Mouse (Mus musculus) kidney, embryonic 15.5 days (tissue): ENCODE data around the gene Ncaph. TPM values are rescaled to one million over a fixed set of nuclear protein-coding genes. Genes with fewer than 3 reads are reported as not detected.
"Not testable (repeated sequence)": the region's sequence is repeated elsewhere in the genome, so short reads cannot be mapped to it uniquely, and the experiment has no call there.

Experiments
- ATAC-seq: fragments of 200-750 bp; cut with Nextera tagmentation; replicated peaks from 2 replicates; pipeline ENCODE4 v1.8.0; 2017; ENCODE audit warnings: moderate TSS enrichment; ENCODE audit not compliant: low FRiP score
- H3K27ac ChIP-seq: fragments of 300-500 bp; sonication (generic); 2 replicates; pipeline ENCODE4 v1.5.1; 2015; ENCODE audit warnings: mild to moderate bottlenecking, inconsistent platforms
- H3K27me3 ChIP-seq: fragments of 300-500 bp; sonication (generic); 2 replicates; pipeline ENCODE4 v1.6.1; 2015; ENCODE audit warnings: inconsistent platforms
- H3K36me3 ChIP-seq: fragments of 300-500 bp; sonication (generic); 2 replicates; pipeline ENCODE4 v1.6.1; 2015; ENCODE audit warnings: inconsistent platforms
- H3K4me1 ChIP-seq: fragments of 300-500 bp; sonication (generic); 2 replicates; pipeline ENCODE4 v1.6.1; 2015; ENCODE audit warnings: inconsistent platforms
- H3K4me2 ChIP-seq: fragments of 300-500 bp; sonication (generic); 2 replicates; pipeline ENCODE4 v1.6.1; 2015; ENCODE audit warnings: moderate library complexity, mild to moderate bottlenecking, inconsistent platforms
- H3K4me3 ChIP-seq: fragments of 300-500 bp; sonication (generic); replicated peaks from 2 replicates; pipeline ENCODE4 v1.5.1; 2015; ENCODE audit warnings: mild to moderate bottlenecking, inconsistent platforms
- H3K9ac ChIP-seq: fragments of 300-500 bp; sonication (generic); 2 replicates; pipeline ENCODE4 v1.6.1; 2015; ENCODE audit warnings: mild to moderate bottlenecking, inconsistent platforms
- H3K9me3 ChIP-seq: fragments of 300-500 bp; sonication (generic); replicated peaks from 2 replicates; pipeline ENCODE4 v1.6.1; 2016; ENCODE audit warnings: inconsistent platforms
- WGBS: fragments of 180-500 bp; shearing (Covaris S2); methylation state at CpG from one replicate; pipeline ENCODE4 v1.1.7; 2015; ENCODE audit warnings: mixed read lengths; 5-methylcytosine and 5-hydroxymethylcytosine counted together
- polyA plus RNA-seq: library from polyadenylated mRNA; unstranded; fragments of >200 nt; fragmentation: Nextera tagmentation; extraction: Ambion mirVana; gene quantifications from 2 replicates; pipeline ENCODE4 v1.2.1, GENCODE M21; 2015

Ncaph gene
- 90.2 and 90.5 TPM in 2 replicates for polyA plus RNA-seq

GRCm38 (mm10) chr2:127133621-127134461 lies at the start of gene Ncaph:
Gene Ncaph, minus strand, starts transcription at chr2:127133954.
- Histone ChIP-seq H3K36me3 (peaks cover under 1% of the 10 kb centered on the region; the same call in 1 of the 2 replicates), H3K4me1 (peaks cover 43% of the 10 kb centered on the region), H3K27me3 (no peaks in the 10 kb centered on the region), H3K9me3 (no peaks in the 10 kb centered on the region), H3K27ac (peak within 1 kb of the TSS; percentile 95), H3K9ac (peak within 1 kb of the TSS; percentile 75), H3K4me2 (peak within 1 kb of the TSS; percentile 74), H3K4me3 (peak within 1 kb of the TSS; percentile 88)
- 1% methylated on average over 57 of the region's 57 CpGs for WGBS
- peak; percentile 93 for ATAC-seq

DNA sequence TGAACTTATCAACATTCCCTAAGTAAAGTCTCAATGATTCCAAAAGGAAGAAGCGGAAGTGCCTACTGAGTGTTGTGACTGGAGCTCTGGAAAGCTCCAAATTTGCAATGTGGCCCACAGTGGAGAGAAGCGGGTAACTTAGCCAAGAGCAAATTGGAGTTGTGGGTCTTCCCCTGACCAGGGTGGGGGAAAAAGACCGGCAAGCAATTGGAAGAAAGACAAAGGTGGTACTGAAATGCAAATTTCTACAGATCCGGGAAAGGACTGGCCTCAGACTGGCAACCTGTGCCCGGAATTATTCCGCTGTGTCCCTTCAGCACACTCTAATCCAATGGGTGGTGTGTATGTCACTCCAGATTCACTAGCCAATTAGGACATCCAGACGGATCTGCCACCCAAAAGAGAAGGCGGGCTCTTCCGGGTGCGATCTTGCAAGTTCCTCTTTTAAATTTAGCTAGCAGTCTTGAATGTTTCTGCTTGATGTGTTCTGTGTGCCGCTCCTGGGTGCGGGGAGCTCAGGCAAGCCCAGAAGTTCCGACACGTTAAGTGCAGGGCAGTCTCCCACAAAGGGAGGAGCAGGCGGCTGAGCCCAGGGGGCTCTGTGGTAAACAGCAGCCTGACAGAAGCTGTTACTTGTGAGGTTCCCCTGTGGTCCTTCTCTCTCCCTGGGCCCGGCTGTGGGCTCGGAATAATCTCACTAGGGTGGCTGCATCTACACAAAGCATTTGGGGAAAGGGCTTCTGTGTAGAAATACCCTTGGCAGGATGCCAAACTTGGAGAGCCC lies 49.0 kb upstream of the Ncaph start:
- peak overlapping the region; percentile 90 for H3K27ac ChIP-seq
- H3K4me1 ChIP-seq = 0 out of 2 replicates have a peak, but pooled peaks cover 5% of the 10 kb centered on the region
- peak overlapping the region; percentile 62 for H3K4me3 ChIP-seq
- ATAC-seq = peak; percentile 100
- 0 out of 2 replicates have a peak, but pooled peaks cover 6% of the 10 kb centered on the region for H3K27me3 ChIP-seq
- peak overlapping the region; percentile 79 for H3K4me2 ChIP-seq
- no peaks in the 10 kb centered on the region for H3K36me3 ChIP-seq
- 3% methylated on average over 17 of the region's 17 CpGs for whole genome bisulfite sequencing
- H3K9ac ChIP-seq = peak overlapping the region; percentile 73
- H3K9me3 ChIP-seq = no peaks in the 10 kb centered on the region

- H3K9me3 ChIP-seq, H3K27me3 ChIP-seq, H3K4me3 ChIP-seq, H3K36me3 ChIP-seq, ATAC-seq, H3K27ac ChIP-seq, H3K9ac ChIP-seq, H3K4me1 ChIP-seq, H3K4me2 ChIP-seq: not testable (repeated sequence)
- 5% methylated on average over 1 of the region's 1 CpGs for WGBS
Observed at GRCm38 (mm10) chr2:127166261-127166660, 32.5 kb upstream of the Ncaph start.

DNA sequence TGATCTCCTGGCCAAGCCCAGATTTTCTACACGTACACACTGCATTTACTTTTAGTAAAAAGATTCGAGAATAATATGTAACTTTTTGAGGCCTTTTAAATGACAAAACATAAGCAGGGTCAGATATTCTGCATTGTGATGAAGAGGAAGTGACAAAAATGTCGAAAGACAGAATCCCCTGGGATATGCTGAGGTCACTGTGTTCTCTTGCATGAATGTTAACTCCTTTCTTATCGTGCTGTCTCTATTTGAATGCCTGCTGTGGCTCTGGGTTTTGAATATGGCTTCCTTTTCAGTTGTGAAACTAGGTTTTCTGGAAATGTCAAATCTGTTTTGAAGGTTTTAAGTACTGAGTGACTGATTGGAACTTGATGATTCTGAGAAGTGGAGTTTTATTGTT lies 31.9 kb upstream of the Ncaph start:
- Histone ChIP-seq H3K4me2 (no peak overlapping the region), H3K36me3 (no peaks in the 10 kb centered on the region), H3K4me3 (no peak overlapping the region), H3K27me3 (peaks cover 9% of the 10 kb centered on the region), H3K9me3 (no peaks in the 10 kb centered on the region), H3K9ac (no peak overlapping the region), H3K27ac (no peak overlapping the region), H3K4me1 (no peaks in the 10 kb centered on the region)
- WGBS = 59% methylated on average over 4 of the region's 4 CpGs
- ATAC-seq = no peak

DNA sequence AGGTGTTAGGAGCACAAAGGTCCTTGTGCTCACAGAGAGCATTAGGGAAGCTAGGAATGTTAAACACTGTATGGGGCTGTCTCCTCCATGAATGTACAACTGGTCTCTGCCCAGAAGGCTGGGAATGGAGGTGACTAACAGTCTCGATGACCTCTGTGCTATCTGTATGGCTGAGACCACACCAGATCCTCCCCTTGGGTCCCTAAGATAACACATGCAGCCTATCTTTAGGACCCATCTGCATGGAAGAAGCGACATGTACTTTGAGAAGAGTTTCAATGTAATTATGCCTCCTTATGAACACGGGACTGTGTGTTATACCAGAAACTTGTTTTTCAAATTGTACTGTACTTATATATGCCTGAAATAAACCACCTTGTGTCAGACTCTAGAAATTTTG lies 11.9 kb upstream of the Ncaph start:
- Histone ChIP-seq H3K27ac (no peak overlapping the region), H3K4me3 (no peak overlapping the region), H3K4me2 (no peak overlapping the region), H3K9me3 (no peaks in the 10 kb centered on the region), H3K9ac (no peak overlapping the region), H3K27me3 (no peaks in the 10 kb centered on the region), H3K4me1 (peaks cover 21% of the 10 kb centered on the region), H3K36me3 (peaks cover 9% of the 10 kb centered on the region)
- WGBS = 83% methylated on average over 3 of the region's 3 CpGs
- no peak for ATAC-seq

DNA sequence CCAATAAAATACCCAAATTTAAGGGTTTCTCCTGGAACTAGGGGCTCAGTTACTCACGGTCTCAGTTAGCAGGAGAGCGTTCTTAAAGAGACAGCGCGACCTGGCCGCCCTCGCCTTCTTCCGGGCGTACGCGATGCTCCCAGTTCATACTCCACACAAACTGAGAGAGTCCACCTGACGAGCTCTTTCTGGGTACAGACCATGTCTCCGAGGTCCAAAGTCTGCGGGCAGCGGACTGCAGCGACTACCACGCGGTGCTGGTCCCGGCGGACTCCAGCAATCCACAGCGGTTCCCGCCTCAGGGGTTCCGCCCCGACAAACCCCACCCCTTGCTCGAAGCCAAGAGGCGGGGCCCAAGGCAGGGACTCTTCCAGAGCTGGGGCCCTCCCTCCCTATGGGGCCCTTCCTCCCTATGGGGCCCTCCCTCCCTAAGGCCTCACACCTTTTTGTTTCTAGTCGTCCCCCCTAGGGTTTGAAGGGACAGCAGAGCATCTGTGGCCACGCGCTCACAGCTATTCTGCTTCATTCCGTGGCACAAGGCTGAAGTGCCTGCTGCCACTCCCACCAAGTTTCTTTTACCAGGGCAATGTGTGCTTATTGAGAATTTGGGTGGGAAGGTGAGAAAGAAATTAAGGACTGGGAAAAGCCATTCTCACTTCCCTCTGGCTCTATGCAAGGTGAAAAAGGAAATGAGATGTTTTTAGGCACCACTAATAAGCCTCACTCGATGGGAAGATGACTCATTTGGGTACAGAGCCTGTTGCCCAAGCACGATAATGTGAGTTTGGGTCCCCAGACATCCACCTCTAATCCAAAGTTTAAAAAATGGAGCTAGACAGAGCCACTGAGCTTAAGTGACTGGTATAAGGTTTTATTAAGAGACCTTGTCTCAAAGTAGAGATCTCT lies 9.7 kb upstream of the Ncaph start, which contains the start of gene Itpripl1:
Itpripl1 (minus strand) TSS at position 285 of the 906 bp plus-strand sequence.
- WGBS = 3% methylated on average over 31 of the region's 31 CpGs
- peak; percentile 96 for ATAC-seq
- H3K27ac ChIP-seq = 0 out of 2 replicates have a peak within 1 kb of the TSS, but pooled peaks have one; percentile 34

DNA sequence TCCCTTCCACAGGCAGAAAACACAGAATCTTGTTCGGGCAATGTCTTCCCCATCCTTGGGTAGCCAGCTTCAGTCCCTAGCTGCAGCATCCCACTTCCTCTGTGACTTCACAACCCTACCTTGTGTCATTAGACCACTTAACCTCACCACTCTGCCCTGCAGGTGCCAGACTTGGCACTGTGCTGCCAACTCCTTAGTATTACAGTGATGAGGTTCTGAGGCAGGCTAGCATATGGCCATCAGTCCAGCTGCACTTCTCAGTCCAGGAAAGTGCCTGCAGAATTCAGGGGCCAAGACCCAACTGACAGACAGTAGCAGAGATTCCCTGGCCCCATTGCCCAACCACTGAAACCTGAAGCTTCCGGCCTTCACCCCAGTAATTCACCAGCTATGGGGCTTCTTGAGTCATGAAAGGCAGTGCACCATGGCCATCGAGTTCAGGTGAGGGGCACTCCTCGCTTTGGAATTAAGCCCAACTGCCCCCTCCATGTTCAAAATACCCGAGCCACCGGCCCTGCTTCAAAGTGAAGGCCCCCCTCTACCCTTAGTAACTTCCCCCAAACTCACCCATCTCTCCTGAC lies 8.9 kb upstream of the Ncaph start:
- peak overlapping the region; percentile 54 for H3K9ac ChIP-seq
- H3K36me3 ChIP-seq = peaks cover 27% of the 10 kb centered on the region
- H3K4me3 ChIP-seq = peak overlapping the region; percentile 59
- peak; percentile 4; the same call in 1 of the 2 replicates for ATAC-seq
- H3K9me3 ChIP-seq = no peaks in the 10 kb centered on the region
- H3K4me2 ChIP-seq = peak overlapping the region; percentile 71
- no peaks in the 10 kb centered on the region for H3K27me3 ChIP-seq
- H3K4me1 ChIP-seq = peaks cover 21% of the 10 kb centered on the region
- H3K27ac ChIP-seq = 0 out of 2 replicates have a peak overlapping the region, but pooled peaks have one; percentile 34
- 11% methylated on average over 6 of the region's 6 CpGs for WGBS

More for the DNA sequence above, 9.7 kb upstream of the Ncaph start, which contains the start of gene Itpripl1:
- Histone ChIP-seq H3K9ac (peak within 1 kb of the TSS; percentile 54), H3K27me3 (no peaks in the 10 kb centered on the region), H3K4me1 (peaks cover 21% of the 10 kb centered on the region), H3K4me2 (peak within 1 kb of the TSS; percentile 71), H3K4me3 (peak within 1 kb of the TSS; percentile 59), H3K36me3 (peaks cover 27% of the 10 kb centered on the region), H3K9me3 (no peaks in the 10 kb centered on the region)

DNA sequence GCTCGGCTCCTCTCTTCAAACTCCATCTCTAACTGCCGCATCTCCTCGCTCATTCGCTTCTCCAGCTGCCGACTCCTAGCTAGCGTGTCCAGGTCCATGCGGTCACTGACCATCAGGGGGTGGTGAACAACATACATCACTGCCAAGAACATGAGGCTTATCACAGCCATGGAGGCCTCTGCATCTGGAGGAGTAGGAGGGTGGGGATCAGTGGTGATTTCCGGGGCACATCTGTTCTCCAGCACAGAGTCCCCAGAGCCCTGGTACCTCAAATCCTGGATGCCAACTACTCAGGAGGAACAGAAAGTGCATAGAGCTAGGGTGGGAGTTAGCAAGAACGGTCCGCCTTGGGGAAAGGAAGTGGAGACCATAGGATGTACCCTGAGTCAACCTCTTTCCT lies 8.3 kb upstream of the Ncaph start:
- peak overlapping the region; percentile 59 for H3K4me3 ChIP-seq
- H3K36me3 ChIP-seq = peaks cover 27% of the 10 kb centered on the region
- WGBS = 77% methylated on average over 10 of the region's 10 CpGs
- ATAC-seq = no peak
- peak overlapping the region; percentile 71 for H3K4me2 ChIP-seq
- H3K9me3 ChIP-seq = no peaks in the 10 kb centered on the region
- H3K27me3 ChIP-seq = no peaks in the 10 kb centered on the region
- peaks cover 26% of the 10 kb centered on the region for H3K4me1 ChIP-seq
- 0 out of 2 replicates have a peak overlapping the region, but pooled peaks have one; percentile 54 for H3K9ac ChIP-seq
- H3K27ac ChIP-seq = no peak overlapping the region

- Histone ChIP-seq H3K27ac (no peak overlapping the region), H3K4me1 (peaks cover 31% of the 10 kb centered on the region), H3K4me3 (no peak overlapping the region), H3K4me2 (no peak overlapping the region), H3K27me3 (no peaks in the 10 kb centered on the region), H3K9me3 (no peaks in the 10 kb centered on the region), H3K36me3 (peaks cover 27% of the 10 kb centered on the region), H3K9ac (no peak overlapping the region)
- 91% methylated on average over 7 of the region's 7 CpGs for WGBS
- no peak for ATAC-seq
Observed at GRCm38 (mm10) chr2:127140011-127140410, 6.3 kb upstream of the Ncaph start.

DNA sequence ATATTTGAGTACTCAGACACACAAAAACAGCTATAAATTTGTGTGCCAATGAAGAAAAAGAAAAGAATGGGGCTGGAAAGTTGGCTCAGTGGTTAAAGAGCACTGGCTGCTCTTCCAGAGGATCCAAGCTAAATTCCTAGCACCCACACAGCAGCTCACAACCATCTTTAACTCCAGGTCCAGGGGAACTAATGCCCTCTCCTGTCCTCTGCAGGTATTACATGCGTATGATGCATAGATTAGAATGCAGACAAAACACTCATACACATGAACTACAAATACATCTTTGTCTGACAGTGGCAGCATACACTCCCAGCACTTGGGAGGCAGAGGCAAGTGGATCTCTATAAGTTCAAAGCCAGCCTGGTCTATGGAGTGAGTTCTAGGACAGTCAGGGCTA lies 5.9 kb upstream of the Ncaph start:
- H3K27ac ChIP-seq = no peak overlapping the region
- H3K9me3 ChIP-seq = no peaks in the 10 kb centered on the region
- H3K9ac ChIP-seq = no peak overlapping the region
- no peak overlapping the region for H3K4me3 ChIP-seq
- peaks cover 33% of the 10 kb centered on the region for H3K4me1 ChIP-seq
- no peak overlapping the region for H3K4me2 ChIP-seq
- no peak for ATAC-seq
- peaks cover 27% of the 10 kb centered on the region for H3K36me3 ChIP-seq
- 94% methylated on average over 1 of the region's 1 CpGs for WGBS
- H3K27me3 ChIP-seq = no peaks in the 10 kb centered on the region

DNA sequence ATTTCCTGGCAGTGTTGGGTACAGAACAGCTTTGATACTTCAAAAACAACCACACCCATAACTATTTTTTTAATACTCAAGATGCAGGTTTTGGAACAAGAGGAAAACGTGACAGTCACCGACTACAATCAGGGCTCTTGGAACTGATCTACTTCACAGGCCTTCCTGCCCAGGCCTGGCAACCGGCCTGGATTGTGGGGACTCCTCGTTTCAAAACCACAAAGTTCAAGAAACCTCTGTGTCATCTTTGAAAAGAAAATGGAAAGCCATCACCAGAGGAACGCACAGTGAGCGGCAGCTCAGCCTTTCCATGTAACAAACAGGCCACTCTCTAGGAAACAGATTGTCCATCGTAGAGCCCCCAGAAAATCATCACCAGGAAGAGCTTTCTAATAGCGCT lies 5.3 kb upstream of the Ncaph start:
- Histone ChIP-seq H3K9me3 (no peaks in the 10 kb centered on the region), H3K27me3 (no peaks in the 10 kb centered on the region), H3K27ac (no peak overlapping the region), H3K4me2 (no peak overlapping the region), H3K4me1 (peaks cover 38% of the 10 kb centered on the region), H3K9ac (no peak overlapping the region), H3K4me3 (no peak overlapping the region), H3K36me3 (peaks cover 27% of the 10 kb centered on the region)
- ATAC-seq = no peak
- 94% methylated on average over 8 of the region's 8 CpGs for WGBS
